Mouse (Mus musculus) hindbrain, embryonic 14.5 days (tissue): ENCODE results near the gene Gfy. TPM values are rescaled to one million over a fixed set of nuclear protein-coding genes. Genes with fewer than 3 reads are reported as not detected.
"Not testable (repeated sequence)": the region's sequence is repeated elsewhere in the genome, so short reads cannot be mapped to it uniquely, and the experiment has no call there.

Source experiments
- ATAC-seq: fragments of 200-750 bp; cut with Nextera tagmentation; 2 replicates; pipeline ENCODE4 v1.8.0; 2017; ENCODE audit warnings: moderate number of reproducible peaks, mild to moderate bottlenecking, moderate TSS enrichment, moderate library complexity; ENCODE audit not compliant: low FRiP score
- DNase-seq: peaks from one replicate; pipeline ENCODE4 v3.0.0-alpha.2; 2015; ENCODE audit warnings: low spot score
- H3K27ac ChIP-seq: fragments of 300-500 bp; sonication (generic); 2 replicates; pipeline ENCODE4 v1.5.1; 2014; ENCODE audit warnings: mild to moderate bottlenecking, moderate library complexity
- H3K27me3 ChIP-seq: fragments of 300-500 bp; sonication (generic); 2 replicates; pipeline ENCODE4 v1.6.1; 2014; ENCODE audit warnings: mild to moderate bottlenecking, low read length, mixed read lengths; ENCODE audit not compliant: control insufficient read depth, insufficient read depth
- H3K36me3 ChIP-seq: fragments of 300-500 bp; sonication (generic); replicated peaks from 2 replicates; pipeline ENCODE4 v1.6.1; 2014; ENCODE audit not compliant: control insufficient read depth, insufficient read depth
- H3K4me1 ChIP-seq: fragments of 300-500 bp; sonication (generic); replicated peaks from 2 replicates; pipeline ENCODE4 v1.6.1; 2014; ENCODE audit warnings: antibody characterized with exemption, low read length, mixed read lengths; ENCODE audit not compliant: control insufficient read depth, insufficient read depth
- H3K4me2 ChIP-seq: fragments of 300-500 bp; sonication (generic); replicated peaks from 2 replicates; pipeline ENCODE4 v1.6.1; 2014; ENCODE audit warnings: mild to moderate bottlenecking, moderate library complexity
- H3K4me3 ChIP-seq: fragments of 300-500 bp; sonication (generic); replicated peaks from 2 replicates; pipeline ENCODE4 v1.5.1; 2014; ENCODE audit warnings: mild to moderate bottlenecking, low read length
- H3K9ac ChIP-seq: fragments of 300-500 bp; sonication (generic); 2 replicates; pipeline ENCODE4 v1.6.1; 2014
- H3K9me3 ChIP-seq: fragments of 300-500 bp; sonication (generic); 2 replicates; pipeline ENCODE4 v1.6.1; 2016; ENCODE audit warnings: low read length; ENCODE audit not compliant: control insufficient read depth
- WGBS: fragments of 180-500 bp; shearing (Covaris S2); extraction: QIAGEN DNeasy Blood & Tissue Kit; methylation state at CpG from one replicate; pipeline ENCODE4 v1.1.7; 2014; 5-methylcytosine and 5-hydroxymethylcytosine counted together
- polyA plus RNA-seq: library from polyadenylated mRNA; unstranded; fragments of >200 nt; fragmentation: Nextera tagmentation; extraction: Ambion mirVana; gene quantifications from 2 replicates; pipeline ENCODE4 v1.2.1, GENCODE M21; 2014

Gfy gene
- polyA plus RNA-seq, 1 experiment from 2014 or later, result not detected

DNA sequence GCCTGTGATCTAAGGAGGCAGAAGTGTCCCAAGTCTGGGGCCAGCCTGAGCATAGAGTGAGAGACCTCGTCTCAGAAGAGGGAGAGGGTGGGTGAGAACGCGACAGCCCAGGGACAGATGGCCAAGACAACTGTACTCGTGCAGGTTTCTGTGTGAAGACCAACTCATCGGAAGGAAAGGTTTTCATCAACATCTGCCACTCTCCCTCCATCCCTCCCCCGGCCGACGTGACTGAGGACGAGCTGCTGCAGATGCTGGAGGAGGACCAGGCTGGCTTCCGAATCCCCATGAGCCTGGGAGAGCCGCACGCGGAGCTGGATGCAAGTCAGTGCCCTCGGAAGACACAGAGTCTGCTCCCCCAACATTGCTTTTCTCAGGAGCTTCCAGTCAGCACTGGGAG lies 21.9 kb downstream of the Gfy start:
- H3K9ac ChIP-seq, result no peak overlapping the region
- peaks cover under 1% of the 10 kb centered on the region; the same call in 1 of the 2 replicates for H3K27me3 ChIP-seq
- ATAC-seq, result no peak
- H3K36me3 ChIP-seq, result peaks cover 25% of the 10 kb centered on the region
- no peak overlapping the region for H3K4me3 ChIP-seq
- peaks cover 18% of the 10 kb centered on the region for H3K4me1 ChIP-seq
- no peaks in the 10 kb centered on the region for H3K9me3 ChIP-seq
- H3K27ac ChIP-seq, result no peak overlapping the region
- H3K4me2 ChIP-seq, result no peak overlapping the region
- WGBS, result 86% methylated on average over 14 of the region's 14 CpGs
- DNase-seq, result no peak

DNA sequence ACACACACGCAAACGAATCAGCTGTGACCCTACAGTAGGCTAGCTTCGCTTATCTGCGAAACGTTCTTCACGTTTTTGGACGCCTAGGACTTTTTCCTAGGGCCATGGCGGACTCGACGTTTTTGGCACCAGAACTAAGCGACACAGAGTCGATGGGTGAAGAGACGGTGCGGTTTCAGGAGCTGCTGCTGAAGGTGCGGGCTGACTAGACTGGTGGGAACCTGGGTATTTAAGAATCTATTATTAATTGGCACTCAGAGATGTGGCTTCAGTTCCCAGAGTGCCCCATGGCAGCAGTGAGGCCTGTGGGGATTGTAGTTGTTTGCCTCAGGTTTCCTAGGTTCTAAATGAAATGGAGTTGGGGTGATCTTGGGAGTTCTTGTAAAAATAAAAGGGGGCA lies 23.2 kb downstream of the Gfy start:
- Histone ChIP-seq H3K27ac (no peak overlapping the region), H3K4me3 (no peak overlapping the region), H3K4me1 (peaks cover 12% of the 10 kb centered on the region), H3K27me3 (no peaks in the 10 kb centered on the region), H3K9me3 (no peaks in the 10 kb centered on the region), H3K4me2 (no peak overlapping the region), H3K9ac (no peak overlapping the region), H3K36me3 (peaks cover 25% of the 10 kb centered on the region)
- DNase-seq (no peak), ATAC-seq (no peak)
- WGBS, result 95% methylated on average over 15 of the region's 15 CpGs

DNA sequence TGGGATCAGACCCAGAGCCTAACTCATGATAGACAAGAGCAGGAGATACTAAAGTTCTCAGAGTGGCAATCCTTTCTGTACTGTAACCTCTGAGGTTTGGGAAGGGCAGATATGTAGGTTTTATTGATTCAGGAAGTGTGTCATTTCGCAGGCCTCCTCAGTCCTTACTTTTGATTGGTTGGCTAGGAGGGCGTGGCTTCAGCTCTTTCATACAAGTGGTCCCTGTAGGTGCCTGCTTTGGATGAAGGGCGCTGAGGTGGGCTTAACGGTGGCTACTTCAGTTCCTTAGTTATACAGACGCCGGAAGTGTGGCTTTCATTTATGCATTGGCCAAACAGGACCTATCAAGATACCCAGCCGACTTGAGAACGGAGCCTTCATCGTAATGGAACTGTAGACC lies 23.8 kb downstream of the Gfy start:
- H3K4me1 ChIP-seq, result peaks cover 12% of the 10 kb centered on the region
- no peaks in the 10 kb centered on the region for H3K9me3 ChIP-seq
- ATAC-seq (no peak), DNase-seq (no peak)
- peaks cover 24% of the 10 kb centered on the region for H3K36me3 ChIP-seq
- WGBS, result 88% methylated on average over 9 of the region's 9 CpGs
- H3K27ac ChIP-seq, result no peak overlapping the region
- H3K4me3 ChIP-seq, result no peak overlapping the region
- H3K4me2 ChIP-seq, result peak overlapping the region; percentile 93
- H3K27me3 ChIP-seq, result no peaks in the 10 kb centered on the region
- H3K9ac ChIP-seq, result no peak overlapping the region

DNA sequence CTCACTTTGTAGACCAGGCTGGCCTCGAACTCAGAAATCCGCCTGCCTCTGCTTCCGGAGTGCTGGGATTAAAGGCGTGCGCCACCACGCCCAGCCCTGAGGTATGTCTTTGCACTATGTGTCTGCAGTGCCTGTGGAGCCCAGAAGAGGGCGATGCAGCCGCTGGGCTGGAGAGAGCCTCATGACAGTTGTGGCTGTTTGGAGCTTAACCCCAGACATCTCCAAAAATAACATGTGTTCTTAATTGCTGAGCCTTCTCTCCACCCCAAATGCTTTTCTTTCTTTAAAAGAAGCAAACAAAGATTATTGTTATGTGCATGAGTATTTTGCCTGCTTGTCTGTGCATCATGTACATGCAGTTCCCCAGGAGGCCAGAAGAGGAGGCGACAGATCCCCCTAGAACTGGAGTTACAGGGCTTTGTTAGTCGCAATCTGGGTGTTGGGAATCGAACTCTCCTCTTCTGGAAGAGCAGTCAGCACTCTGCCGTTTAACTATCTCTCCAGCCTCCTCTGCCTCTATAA lies 24.3 kb downstream of the Gfy start:
- Histone ChIP-seq H3K4me3 (peak overlapping the region; percentile 68), H3K4me1 (peaks cover 12% of the 10 kb centered on the region), H3K4me2 (peak overlapping the region; percentile 93), H3K36me3 (peaks cover 19% of the 10 kb centered on the region), H3K27me3 (no peaks in the 10 kb centered on the region), H3K9me3 (no peaks in the 10 kb centered on the region), H3K27ac (peak overlapping the region; percentile 14; the same call in 1 of the 2 replicates), H3K9ac (peak overlapping the region; percentile 94; the same call in 1 of the 2 replicates)
- DNase-seq, result no peak
- ATAC-seq, result no peak; the same call in 1 of the 2 replicates
- WGBS, result 80% methylated on average over 12 of the region's 12 CpGs

DNA sequence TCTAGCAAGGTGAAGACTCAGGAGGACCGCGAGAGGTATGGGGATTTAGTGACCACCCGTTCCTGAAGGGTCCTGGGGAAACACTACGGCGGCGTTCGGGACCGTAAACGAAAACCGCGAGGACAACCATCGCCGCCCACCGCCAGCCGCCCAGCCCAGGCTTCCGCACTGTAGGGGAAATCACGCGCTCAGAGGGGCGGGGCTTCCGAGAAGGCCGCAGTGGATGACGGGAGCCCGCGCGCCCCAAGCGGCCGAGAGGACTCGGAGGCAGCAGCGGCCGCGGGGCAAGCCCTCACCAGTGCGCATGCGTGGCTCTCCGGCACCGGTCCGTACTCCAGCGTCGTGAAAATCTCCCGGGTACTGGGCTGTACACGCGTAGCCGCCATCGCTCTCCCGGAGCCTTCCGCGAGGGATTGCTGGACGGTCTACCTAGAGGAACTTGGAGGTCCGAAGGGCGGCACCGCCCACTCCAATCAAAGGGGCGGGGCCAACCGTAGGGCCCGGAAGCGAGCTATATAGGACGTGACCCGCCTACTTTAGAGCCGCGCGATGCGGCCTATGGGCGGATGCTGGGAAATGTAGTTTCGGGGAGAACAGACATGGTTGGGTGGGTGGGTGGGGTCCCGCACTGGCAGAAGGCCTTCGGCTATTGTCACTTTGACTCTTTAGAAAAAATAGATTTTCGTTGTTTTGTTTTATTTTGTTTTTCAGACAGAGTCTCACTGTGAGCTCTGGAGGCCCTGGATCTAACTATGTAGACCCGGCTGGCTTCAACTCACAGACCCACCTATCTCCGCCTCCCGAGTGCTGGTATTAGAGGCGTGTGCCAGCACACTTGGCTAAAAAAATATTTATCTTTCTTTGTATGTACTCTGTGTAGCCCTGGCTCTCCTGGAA lies 25.0 kb downstream of the Gfy start, which contains the start of the genes Pih1d1 and Aldh16a1:
Pih1d1 (plus strand) TSS at position 208 of the 897 bp plus-strand sequence.
Aldh16a1 (minus strand) TSS at position 489 of the 897 bp plus-strand sequence.
- DNase-seq (peak; percentile 96), ATAC-seq (peak; percentile 97)
- Histone ChIP-seq H3K9ac (peak within 1 kb of the TSS; percentile 94), H3K27ac (peak within 1 kb of the TSS; percentile 97), H3K4me2 (peak within 1 kb of the TSS; percentile 93), H3K36me3 (peaks cover 13% of the 10 kb centered on the region), H3K9me3 (no peaks in the 10 kb centered on the region), H3K4me1 (peaks cover 12% of the 10 kb centered on the region), H3K27me3 (no peaks in the 10 kb centered on the region), H3K4me3 (peak within 1 kb of the TSS; percentile 68)
- WGBS, result 5% methylated on average over 68 of the region's 69 CpGs

DNA sequence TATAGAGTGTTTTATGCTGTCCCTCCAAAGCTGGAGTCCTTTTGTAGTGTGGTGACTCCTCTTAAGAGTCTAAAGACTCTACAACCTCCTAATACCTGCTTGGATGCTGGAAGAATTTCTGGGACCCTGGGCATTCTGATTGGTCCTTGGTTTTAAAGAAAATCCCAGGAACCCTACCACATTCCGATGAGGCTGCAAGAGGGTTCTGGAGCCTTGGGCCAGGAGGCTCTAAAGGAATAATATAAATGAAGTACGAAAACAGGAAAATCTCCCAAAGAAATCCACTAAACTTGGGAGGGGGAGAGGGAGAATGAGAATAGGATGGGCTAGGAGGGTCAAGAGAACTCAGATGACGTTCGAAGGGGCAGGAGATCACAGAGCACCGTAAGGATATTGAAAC lies 25.8 kb downstream of the Gfy start:
- peaks cover 12% of the 10 kb centered on the region for H3K4me1 ChIP-seq
- H3K4me2 ChIP-seq, result peak overlapping the region; percentile 93
- 2% methylated on average over 5 of the region's 5 CpGs for WGBS
- no peaks in the 10 kb centered on the region for H3K9me3 ChIP-seq
- H3K4me3 ChIP-seq, result peak overlapping the region; percentile 68
- ATAC-seq, result no peak
- peaks cover 5% of the 10 kb centered on the region; the same call in 1 of the 2 replicates for H3K36me3 ChIP-seq
- DNase-seq, result no peak
- peak overlapping the region; percentile 97 for H3K27ac ChIP-seq
- no peaks in the 10 kb centered on the region for H3K27me3 ChIP-seq
- peak overlapping the region; percentile 94 for H3K9ac ChIP-seq

DNA sequence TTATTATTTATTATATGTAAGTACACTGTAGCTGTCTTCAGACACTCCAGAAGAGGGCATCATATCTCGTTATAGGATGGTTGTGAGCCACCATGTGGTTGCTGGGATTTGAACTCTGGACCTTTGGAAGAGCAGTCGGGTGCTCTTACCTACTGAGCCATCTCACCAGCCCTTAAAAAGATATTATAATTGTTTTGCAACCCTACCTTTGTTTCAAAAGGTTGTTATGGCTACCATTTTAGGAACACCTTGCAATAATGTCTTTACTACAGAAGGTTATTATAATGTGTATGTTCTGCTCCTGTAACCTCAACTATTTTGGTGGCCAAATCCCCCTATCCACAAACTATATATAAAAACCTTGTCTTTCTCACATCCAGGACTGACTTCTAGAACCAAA lies 26.3 kb downstream of the Gfy start:
- not testable (repeated sequence) for H3K27ac ChIP-seq, ATAC-seq, H3K27me3 ChIP-seq, H3K36me3 ChIP-seq, H3K4me3 ChIP-seq, DNase-seq, H3K9me3 ChIP-seq, H3K9ac ChIP-seq
- Histone ChIP-seq H3K4me2 (peak overlapping the region; percentile 93), H3K4me1 (peaks cover 12% of the 10 kb centered on the region)
- 95% methylated on average over 2 of the region's 2 CpGs for WGBS

DNA sequence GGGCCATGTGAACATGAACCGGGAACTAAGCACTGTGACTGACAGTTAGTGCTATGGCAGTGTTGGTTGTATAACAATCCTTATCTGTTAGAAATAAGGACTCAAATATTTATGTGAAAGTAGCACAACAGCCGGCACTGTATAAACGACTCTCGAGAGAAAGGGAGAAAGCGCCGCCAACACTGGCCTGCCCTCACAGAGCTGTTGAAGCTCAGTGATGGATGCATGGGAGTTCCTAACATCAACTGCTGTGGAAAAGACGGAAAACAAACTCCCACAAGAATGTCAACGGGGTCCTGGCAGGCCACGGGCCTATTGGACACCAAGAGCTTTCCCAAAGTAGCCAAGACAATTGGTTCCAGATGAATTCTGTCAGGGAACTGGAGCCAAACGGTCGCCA lies 28.1 kb downstream of the Gfy start:
- no peak overlapping the region for H3K27ac ChIP-seq
- peaks cover 12% of the 10 kb centered on the region for H3K4me1 ChIP-seq
- 56% methylated on average over 11 of the region's 11 CpGs for WGBS
- H3K4me2 ChIP-seq, result no peak overlapping the region
- H3K27me3 ChIP-seq, result no peaks in the 10 kb centered on the region
- H3K9ac ChIP-seq, result 0 out of 2 replicates have a peak overlapping the region, but pooled peaks have one; percentile 28
- no peak for ATAC-seq
- H3K36me3 ChIP-seq, result 0 out of 2 replicates have a peak, but pooled peaks cover 6% of the 10 kb centered on the region
- no peaks in the 10 kb centered on the region for H3K9me3 ChIP-seq
- DNase-seq, result no peak
- no peak overlapping the region for H3K4me3 ChIP-seq

DNA sequence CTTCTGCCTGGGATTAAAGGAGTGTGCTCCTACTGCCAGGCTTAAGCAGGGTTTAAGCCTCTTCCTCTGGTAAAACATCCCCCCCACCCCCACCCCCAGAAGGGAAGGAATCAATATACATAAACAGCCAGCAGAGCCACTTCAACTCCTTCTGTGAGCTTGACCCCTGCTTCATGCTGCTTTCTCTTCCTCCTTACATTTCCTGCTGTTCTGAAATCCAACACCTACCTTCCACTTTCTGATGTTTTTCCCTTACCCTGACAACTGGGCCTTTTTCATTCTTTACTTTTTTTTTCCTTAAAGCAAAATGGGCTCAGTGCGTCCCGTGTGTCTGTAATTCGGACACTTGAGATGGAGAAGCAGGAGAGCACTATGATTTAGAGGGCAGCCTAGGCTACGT lies 29.0 kb downstream of the Gfy start:
- H3K4me2 ChIP-seq, result no peak overlapping the region
- 75% methylated on average over 4 of the region's 4 CpGs for WGBS
- H3K9ac ChIP-seq, result no peak overlapping the region

More for the DNA sequence above, 29.0 kb downstream of the Gfy start:
- H3K27me3 ChIP-seq, result no peaks in the 10 kb centered on the region
- no peak for DNase-seq
- no peaks in the 10 kb centered on the region for H3K9me3 ChIP-seq
- H3K4me1 ChIP-seq, result peaks cover 11% of the 10 kb centered on the region
- no peak overlapping the region for H3K27ac ChIP-seq
- 0 out of 2 replicates have a peak, but pooled peaks cover 6% of the 10 kb centered on the region for H3K36me3 ChIP-seq
- H3K4me3 ChIP-seq, result no peak overlapping the region
- no peak for ATAC-seq
